Mouse (Mus musculus) fat pad, adult 2 months (tissue): ENCODE measurements around the gene Prpf40b.

Experiments used
- DNase-seq: peaks from one replicate; pipeline ENCODE4 v3.0.0-alpha.2; 2011; ENCODE audit warnings: low read depth, low spot score; ENCODE audit errors: extremely low read depth

The Prpf40b gene

DNA sequence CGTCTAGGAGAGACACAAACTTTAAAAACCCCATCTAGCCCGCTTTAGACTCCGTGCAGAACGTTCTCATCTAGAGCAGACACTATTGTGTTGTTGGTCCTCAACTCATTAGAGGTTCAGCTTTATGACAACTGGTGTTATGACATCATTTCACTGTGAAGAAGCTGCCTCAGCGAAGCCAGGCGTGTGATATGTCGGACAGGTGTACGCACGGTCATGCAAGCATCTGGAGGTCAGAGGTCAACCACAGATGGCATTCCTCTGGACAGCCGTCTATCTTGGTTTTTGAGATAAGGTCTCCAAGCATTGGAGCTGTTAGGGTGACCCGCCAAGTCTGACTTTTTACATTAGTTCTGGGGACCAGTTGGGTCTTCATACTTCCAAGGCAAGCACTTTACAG is 4.3 kb upstream of the Prpf40b start:
- no peak for DNase-seq

DNA sequence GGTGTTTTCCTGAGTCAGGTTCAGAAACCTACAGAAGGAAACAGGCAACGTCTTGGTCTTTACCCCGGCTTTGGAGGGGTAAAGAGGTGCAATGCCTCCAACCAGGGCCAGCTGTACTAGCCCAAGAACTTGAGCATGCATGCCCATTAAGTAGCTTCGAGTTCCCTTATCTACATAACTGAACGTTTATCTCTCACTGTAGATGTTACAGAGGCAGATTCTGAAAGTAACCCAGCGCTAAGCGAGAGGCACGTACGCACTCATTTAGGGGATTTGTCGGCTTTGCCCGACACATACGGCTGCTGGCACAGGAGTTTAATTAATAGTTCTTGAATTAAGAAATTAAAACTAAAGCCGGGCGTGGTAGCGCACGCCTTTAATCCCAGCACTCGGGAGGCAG is 600 bp upstream of the Prpf40b start:
- no peak for DNase-seq

DNA sequence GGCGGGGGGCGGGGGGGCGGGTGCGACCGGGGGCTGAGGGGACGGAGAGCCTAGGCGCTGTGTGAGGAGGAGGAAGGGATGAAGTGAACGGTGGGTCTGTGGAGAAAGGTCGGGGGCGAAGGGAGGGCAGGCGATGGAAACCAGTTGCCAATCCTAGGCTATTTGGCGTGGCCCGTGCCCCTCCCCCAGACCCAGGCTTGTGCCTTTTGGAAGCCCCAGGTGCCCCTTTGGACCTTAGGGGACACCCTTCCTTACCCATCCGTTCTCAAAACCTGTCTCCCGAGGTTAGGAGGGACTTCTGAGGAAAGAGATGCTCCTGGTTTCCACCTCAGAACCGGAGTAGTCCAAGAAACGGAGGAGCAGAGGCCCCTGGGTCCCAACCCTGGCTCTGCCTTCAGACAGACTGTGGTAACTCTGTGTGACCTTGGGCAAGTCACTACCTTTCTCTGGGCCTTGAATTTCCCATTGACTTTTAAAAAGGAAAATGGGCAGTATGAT is 646 bp downstream of the Prpf40b start, which contains the start of gene Fam186b:
Gene Fam186b (minus strand): TSS at position 405 of the 498 bp plus-strand sequence.
- no peak for DNase-seq

DNA sequence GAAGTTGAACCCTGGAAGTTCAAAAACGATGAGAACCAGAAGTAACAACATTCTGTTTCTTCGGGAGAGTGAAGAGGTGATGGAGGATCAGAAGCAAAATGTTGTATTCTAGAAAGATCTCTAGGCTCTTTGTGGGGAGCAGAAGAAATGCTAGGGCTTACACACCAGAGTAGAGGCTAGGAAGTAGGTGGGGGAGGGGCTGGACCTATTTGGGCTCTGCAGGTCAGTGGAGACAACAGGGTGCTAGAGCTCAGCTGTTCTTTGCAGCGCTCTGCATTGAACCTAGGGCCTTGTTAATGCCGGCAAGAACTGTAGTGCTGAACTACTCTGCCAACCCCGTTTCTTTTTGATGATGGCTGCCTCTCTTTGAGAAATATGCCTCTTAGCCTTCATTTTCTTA is 1.3 kb downstream of the Prpf40b start:
- DNase-seq = no peak

DNA sequence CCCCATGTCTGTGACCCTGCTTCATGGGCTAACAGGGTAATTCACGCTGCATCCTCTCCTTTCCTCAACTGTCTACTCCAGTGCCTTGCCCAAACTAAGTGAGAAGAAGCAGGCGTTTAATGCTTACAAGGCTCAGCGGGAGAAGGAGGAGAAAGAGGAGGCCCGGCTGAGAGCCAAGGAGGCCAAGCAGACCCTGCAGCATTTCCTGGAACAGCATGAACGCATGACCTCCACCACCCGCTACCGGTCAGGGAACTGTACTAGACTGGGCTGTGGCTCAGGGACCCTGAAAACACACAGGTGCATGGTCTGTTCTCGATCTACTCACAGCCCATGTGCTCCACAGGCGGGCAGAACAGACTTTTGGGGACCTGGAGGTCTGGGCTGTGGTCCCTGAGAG is 12.6 kb downstream of the Prpf40b start:
- no peak for DNase-seq

DNA sequence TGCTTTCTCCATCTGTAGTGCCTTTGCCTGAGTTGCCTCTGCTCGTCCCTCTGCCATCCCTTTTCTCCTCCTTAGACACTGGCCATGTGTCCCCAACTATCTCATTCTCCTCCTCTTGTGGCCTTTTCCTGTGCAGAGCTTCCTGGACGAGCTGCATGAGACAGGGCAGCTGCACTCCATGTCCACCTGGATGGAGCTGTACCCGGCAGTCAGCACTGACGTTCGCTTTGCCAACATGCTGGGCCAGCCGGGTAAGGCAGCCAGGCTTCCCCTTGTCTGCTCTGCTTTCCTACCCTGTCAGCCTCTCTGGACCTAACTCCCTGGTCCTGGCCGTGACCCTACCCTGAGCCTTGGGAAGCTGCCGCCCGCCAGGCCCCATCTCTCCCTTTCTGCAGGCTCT is 14.7 kb downstream of the Prpf40b start:
- DNase-seq = no peak

DNA sequence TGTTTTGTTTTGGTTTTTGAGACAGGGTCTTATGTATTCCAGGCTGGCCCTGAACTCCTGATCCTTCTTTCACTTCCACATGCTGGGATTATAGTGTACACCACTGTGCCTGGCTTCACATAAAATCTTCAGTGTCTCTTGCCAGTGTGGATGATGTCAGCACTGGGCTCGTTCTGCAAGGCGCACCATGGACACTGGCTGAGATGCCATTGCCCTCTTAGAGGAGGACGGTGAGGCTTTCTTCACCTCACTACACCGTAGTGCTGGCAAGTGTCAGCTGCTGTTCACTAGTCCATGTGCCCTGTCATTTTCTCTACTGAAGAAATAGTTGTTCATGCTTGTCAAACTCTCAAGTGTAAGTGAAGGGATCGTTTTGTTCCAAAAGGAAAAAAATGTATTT is 15.7 kb downstream of the Prpf40b start:
- DNase-seq = no peak

DNA sequence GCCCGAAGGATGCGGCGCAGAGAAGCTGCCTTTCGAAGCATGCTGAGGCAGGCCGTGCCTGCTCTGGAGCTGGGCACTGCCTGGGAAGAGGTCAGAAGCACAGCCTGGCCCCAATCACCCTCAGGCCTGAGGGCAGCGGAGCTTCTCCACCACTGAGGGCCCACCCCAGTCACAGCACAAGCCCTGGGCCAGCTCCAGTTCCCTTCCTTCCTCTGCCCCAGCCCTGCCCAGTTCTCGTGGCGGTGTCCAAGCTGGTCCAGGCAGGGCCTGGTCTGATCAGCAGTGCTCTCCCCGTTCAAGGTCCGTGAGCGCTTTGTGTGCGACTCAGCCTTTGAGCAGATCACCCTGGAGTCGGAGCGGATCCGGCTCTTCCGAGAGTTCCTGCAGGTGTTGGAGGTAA is 20.0 kb downstream of the Prpf40b start:
- DNase-seq = no peak

DNA sequence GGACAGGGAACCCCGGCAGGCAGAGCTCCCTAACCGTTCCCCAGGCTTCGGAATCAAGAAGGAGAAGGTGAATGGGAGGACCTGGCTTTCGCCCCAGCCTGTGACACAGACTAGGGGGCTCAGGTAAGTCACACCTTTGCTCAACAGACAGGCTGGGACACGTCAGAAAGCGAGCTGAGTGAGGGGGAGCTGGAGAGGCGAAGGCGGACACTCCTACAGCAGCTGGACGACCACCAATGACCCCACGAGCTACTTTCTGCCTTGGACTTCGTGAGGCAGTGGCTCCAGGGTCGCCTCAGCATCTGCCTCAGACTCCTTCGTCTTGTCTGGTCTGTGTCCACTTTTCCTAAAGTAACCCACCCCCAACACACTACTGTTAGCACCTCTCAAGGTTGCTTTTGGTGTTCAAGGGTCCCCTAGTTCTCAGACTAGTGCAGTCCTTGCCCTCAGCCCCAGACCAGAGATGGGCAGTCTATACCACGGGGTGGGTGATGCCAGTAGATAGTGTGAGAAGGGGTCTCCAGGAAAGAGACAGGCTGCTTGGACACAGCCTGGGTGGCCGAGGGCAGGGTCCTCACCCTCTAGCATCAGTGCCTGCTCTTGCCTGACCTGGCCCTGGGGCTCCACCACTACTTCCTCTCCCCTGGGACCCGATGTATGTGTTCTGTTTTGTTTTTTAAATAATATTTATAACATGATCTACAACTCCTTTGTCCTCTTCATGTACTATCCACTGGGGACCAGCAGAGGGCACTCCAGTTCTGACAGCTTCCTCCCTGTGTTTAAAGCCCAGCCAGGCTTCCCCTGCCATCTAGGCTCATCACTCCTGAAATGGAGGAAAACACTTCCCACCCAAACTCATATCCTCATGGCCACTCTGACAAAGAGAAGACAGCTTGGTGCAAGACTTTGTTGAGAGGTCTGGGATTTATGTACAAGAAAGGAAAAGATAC is 21.7 kb downstream of the Prpf40b start:
- DNase-seq = no peak

DNA sequence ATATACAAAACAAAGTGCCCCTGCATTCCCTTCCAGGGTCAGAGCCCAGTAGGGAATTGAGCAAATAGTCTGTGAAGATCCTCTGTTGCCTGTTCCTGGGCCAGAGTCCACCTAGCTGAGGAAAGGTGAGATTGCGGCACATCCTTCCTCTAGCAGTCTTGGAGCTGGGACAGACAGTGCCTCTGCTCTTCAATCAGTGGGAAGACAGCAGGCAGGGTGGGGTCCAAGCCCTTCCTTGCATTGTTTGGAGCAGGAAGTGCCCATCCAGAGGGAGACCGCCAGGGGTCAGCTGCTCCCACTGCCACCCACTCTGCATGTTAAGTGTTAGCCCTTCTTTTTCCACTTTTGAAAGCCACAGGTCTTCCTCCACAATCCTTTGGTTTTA is 22.4 kb downstream of the Prpf40b start:
- DNase-seq = no peak

DNA sequence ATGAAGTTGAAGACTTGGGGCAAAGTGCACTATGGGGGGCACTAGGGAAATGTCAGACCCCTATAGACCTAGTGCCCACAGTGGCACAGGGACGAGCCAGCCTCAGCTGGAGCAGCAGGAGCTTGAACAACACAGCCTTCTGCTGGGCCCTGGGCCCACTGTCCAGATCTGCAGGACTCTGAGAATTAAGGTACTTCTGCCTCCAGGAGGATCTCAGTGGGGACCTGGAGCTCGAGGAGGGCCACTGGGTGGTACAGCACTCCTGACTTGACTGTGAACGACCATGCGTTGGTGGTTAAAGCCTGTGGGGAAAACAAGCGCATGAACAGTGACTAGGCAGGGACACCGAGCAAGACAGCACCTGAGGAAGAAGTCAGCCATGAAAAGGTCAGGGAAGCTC is 23.2 kb downstream of the Prpf40b start:
- DNase-seq = no peak

DNA sequence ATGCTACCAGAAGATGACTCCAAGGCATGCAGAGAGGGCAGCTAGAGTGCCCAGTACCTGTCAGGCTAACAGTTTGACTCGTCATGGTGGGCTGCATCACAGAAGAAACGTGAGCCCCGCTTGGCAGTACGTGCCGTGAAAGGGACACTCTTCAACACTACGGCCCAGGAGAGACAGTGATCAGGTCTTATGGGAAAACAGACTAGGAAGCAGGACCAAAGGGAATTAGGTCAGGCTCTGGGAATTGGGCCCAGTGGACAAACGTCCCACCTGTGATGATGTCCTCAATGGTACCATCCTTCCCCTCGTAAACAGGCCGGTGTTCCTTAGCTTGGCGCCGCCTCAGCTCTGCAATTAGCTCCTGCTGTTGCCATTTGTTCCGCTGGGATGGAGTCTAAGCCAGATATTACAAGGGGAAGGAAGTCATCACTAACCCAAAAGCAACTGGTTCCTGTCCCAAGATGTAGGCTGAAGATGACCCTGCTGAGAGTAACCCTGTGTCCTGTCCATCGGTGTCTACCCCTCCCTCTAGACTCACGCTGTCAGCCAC is 24.0 kb downstream of the Prpf40b start:
- no peak for DNase-seq

DNA sequence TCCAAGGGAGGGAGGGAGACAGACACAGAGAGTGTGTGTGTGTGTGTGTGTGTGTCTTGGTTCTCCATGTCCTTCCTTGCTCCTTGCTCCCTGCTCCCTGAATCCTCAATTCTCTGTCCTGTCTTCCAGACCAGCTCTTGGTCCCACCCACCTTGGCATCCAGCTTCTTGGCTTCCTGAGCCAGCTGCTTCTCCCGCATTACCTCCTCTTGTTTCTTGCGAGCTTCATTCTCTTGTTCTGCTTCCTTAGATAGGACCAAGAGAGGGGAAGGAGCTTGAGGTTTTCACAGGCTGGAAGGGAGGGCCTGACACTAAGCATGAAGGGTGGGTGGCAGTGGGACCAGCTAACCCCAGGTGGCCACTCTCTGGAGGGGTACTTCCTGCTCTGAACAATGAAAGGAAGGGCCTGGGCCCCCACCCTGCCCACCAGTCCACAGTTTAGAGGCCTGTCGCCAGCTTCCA is 24.6 kb downstream of the Prpf40b start:
- DNase-seq = no peak

DNA sequence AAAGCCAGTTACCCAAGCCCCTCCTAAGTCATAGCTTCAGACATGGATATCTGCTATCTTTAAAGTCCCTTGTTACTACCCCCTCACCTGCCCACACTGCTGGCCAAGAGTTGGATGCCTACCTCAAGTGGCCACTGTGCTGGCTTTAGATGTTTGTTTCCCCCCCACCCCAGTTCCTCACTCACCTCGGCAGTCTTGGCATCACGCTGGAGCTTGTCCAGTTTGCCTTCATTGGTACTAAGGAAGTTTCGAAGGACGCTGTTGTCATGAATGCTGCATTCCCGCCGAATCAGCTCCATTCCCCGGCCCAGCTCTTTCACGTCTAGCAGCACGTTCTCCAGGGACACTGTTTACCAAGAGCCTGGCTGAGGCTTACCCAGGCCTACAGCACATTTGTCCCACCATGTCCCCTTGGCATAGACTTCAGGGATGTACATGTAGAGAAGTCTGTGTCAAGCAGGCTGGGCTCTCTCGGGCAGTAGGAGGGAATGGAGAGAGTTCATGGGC is 25.3 kb downstream of the Prpf40b start:
- no peak for DNase-seq

DNA sequence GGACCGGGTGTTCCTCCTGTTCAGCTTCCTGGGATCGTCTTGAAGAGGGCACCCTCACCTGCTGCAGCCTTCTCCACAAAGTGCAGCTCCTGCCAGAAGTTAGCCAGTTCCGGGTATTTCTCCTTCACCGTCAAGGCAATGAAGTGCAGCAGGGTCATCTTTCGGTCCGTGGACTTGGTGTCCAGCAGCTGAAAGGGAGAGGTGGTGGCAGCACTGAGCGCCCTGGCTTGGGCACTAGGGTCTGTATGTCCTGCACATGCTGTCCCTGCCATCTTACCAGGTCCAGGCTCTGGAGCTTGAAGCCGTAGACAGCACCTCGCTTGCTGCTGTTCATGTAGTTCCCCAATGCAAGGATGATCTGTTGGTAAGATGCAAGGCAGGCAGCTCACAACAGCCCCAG is 26.1 kb downstream of the Prpf40b start:
- no peak for DNase-seq

DNA sequence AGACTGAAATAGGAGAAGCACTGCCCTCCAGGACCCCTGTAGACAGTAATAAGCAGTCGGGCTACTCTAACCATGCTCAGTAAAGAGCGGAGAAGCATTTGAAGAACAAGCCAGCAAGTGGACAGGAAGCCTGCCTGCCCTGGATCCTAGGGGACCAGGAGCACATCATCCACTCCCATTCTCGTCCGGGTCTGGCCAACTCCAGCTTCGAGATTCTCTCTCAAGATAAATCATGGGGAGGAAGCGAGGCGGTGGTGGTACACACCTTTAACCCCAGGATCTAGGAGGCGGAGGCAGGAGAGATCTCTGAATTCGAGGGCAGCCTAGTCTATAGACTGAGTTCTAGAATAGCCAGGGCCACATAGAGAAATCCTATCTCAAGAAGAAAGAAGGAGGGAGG is 29.3 kb downstream of the Prpf40b start:
- no peak for DNase-seq

DNA sequence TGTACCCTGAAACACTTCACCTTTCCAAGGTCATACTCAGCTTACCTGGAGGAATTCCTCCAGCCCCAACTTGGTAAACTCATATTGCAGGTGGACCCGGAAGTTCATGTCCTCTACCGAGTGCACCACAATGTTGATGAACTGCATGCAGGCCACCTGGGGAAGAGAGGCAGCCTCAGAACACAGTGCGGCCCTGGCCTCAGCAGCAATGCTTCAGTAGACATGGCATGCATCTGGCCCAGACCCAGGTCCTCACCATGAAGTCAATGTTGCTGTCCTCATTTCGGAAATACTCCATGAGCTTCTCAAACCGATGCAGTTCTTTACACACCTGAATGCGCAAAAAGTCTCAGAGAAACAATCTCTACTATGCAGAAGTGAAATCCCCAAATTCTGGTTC is 30.7 kb downstream of the Prpf40b start:
- DNase-seq = no peak

DNA sequence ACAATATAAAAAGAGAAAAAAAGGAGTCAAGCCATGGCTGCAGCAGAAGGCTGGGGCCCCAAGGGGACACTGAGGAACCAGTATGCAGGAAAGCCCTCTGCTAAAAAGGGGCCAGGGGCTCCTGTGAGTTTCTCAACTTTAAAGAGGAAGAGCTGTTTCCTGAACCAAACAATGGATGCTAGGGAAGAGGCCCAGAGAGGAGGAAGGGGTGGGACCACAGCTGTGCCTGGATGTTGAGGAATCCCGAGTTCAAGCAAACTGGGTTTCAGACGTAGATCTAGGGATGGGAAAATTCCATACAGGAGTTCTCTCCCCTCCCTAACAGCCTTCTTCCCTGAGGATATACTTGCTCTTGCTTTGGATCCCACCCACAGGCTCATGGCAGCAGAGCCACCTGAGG is 31.5 kb downstream of the Prpf40b start:
- DNase-seq = no peak

DNA sequence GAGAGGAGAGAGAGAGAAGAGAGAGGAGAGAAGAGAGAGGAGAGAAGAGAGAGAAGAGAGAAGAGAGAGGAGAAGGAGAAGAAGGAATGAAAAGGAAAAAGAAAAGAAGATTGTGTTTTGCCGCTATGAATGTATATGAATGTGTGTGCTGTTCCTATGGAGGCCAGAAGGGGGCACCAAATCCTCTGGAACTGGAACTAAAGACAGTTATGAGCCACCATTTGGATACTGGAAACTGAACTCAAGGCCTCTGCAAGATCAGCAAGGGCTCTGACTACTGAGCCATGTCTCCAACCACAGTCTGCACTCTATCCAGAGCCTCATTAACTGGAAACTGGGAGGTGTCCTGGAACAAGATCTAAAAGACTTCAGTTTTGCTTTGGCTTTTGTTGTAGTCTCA is 32.1 kb downstream of the Prpf40b start:
- DNase-seq = no peak

DNA sequence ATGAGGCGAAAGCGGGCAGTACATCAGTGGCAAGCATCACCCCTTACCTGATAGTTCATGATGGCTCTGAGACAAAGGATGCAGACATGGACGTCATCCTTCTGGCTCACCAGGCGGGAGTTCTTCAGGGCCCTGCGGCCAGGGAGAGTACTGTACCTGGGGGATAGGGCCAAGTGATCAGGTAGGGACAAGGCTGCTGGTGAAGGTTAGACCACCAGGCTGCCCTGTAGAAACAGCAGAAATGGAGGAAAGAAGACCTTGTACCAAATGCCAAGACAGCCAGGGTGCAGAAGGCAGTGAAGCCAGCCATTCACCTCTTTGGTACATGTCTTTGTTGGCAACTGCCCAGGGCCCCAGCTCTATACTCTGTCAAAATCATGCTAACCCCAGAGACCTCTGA is 33.1 kb downstream of the Prpf40b start:
- no peak for DNase-seq

DNA sequence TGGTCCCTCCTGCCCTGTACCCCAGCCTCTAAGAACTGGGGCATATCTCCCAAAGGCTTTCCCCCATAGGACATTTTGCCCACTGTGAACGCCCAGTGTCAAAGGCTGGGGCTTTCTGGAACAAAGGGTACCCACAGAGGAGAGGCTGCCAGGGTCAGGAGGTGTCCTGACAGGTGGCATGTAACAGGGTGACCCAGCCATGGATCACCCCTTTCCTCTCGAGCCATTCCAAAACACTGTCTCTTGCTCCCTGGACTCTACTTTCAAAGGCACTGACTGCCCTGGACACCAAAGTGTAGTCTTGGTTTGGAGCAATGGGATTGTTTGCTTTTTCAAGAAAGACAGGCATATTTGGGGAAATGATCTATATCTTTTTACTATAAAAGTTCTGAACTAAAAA is 35.4 kb downstream of the Prpf40b start:
- no peak for DNase-seq

DNA sequence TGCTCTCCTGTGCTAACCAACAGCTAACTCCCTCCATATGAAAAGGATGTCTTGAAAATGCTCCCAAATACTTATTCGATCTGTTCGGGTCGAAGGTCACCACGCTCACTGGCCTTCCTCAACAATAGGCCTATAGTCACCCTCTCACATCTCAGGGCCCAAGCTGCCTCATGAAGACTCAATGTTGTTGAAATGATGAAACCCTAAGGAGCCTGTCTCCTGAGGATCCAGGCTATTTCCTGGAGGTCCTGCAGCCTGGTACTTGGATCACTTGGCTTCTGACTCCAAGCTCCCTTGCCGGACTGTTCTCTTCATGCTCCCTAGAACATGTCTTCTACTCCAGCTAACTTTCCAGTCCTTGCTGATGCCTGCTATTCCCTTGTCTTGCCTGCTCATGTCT is 36.5 kb downstream of the Prpf40b start:
- no peak for DNase-seq
